Mouse (Mus musculus): Measurements from ENCODE around the gene Grm1. TPM values are rescaled to one million over a fixed set of nuclear protein-coding genes. Genes with fewer than 3 reads are reported as not detected.
A peak's percentile ranks its signal among the peaks of the same experiment; 100 is the strongest.

Grm1 gene
- polyA plus RNA-seq, 1 experiment from 2014 or later = 12.6 TPM

DNA sequence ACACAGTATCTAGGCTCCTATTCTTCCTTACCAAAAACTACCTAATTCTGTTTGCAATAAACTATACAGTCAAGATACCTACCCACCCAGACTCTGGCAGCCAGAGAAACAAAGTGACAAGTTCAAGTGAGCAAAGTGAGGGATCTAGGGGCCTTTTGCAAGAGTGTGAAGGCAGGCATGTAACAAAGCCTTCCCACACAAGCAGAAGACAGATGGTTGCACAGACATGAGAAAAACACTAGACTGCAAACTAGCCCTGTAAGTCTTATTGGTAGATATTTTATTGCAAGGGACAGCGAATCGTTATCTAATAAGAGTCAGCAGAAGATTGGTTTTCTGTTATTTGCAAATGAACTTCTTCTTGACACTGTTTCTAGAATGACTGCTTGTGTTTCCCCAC is 134.6 kb downstream of the Grm1 start:
- no peak overlapping the region for H3K4me3 ChIP-seq
- no peaks in the 10 kb centered on the region for H3K27me3 ChIP-seq (replicated peaks)
- no peak overlapping the region for H3K9ac ChIP-seq
- H3K4me1 ChIP-seq = no peaks in the 10 kb centered on the region
- no peak overlapping the region for H3K27ac ChIP-seq
- no peaks in the 10 kb centered on the region for H3K9me3 ChIP-seq
- no peak for ATAC-seq (replicated peaks)
- H3K4me2 ChIP-seq = no peak overlapping the region
- 96% methylated on average over 2 of the region's 2 CpGs for whole genome bisulfite sequencing
- H3K36me3 ChIP-seq (replicated peaks) = no peaks in the 10 kb centered on the region

DNA sequence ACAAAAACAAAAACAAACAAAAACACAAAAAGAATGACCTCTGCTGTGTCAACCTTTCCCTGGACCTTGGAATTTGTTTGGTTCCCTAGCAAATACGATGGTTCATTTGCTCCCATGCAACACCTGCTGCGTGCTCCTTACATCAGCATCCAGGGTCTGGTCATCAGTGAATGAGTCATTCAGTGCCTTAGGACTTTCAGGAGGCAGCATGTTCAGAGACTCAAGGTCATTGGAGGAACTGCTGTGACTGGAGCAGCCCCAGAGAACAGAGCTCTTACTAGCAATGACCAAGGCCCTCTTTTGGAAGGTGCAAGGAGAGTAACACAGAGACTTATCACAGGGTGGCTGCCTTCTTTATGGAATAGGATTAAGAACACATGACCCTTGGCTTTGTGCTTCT is 138.2 kb downstream of the Grm1 start:
- no peaks in the 10 kb centered on the region for H3K4me1 ChIP-seq
- H3K27ac ChIP-seq = no peak overlapping the region
- no peak overlapping the region for H3K4me3 ChIP-seq
- H3K36me3 ChIP-seq (replicated peaks) = no peaks in the 10 kb centered on the region
- no peak for ATAC-seq (replicated peaks)
- H3K9ac ChIP-seq = no peak overlapping the region
- H3K27me3 ChIP-seq (replicated peaks) = no peaks in the 10 kb centered on the region
- WGBS = 85% methylated on average over 2 of the region's 2 CpGs
- no peak overlapping the region for H3K4me2 ChIP-seq
- H3K9me3 ChIP-seq = no peaks in the 10 kb centered on the region

DNA sequence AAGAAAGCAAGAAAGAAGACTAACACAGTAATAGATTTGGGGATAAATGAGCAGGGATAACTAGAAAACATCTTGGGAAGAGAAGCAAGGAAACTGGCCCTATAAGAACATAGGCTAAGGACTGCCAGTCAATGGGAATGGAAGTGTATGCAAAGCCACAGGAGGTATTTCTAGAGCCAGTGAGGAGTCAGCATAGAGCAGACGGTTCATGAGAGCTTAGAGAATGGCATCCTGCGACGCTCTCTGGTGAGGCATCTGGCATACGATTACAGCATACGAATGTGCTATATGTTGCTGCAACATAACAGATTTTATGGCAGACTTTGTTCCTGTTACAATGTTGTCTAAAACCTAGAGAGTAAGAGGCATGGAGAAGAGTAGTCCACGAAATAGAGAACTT is 139.9 kb downstream of the Grm1 start:
- ATAC-seq (replicated peaks) = no peak
- WGBS = 75% methylated on average over 6 of the region's 6 CpGs
- no peaks in the 10 kb centered on the region for H3K9me3 ChIP-seq

DNA sequence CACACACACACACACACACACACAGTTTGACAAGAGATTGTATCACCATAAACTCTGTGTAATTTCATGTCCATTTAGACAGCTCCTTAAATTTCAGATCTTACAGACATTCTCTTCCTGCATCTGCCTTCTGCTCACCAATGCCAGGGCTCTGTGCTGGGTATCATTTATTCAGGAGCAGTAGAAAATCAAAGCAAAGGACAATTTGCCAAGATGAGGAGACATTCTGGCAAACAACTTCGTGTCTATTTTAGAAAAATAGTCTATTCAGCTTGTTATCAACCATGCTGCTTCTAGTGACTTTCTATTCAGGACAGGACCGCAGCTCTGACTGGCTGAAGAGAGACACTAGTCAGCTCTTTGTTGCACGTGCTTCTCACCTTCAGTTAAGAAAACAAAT is 146.3 kb downstream of the Grm1 start:
- no peak for ATAC-seq (replicated peaks)

More for the DNA sequence above, 139.9 kb downstream of the Grm1 start:
- Histone ChIP-seq H3K36me3 (replicated peaks) (no peaks in the 10 kb centered on the region), H3K4me2 (no peak overlapping the region), H3K9ac (no peak overlapping the region), H3K27me3 (replicated peaks) (no peaks in the 10 kb centered on the region), H3K27ac (no peak overlapping the region), H3K4me3 (no peak overlapping the region), H3K4me1 (no peaks in the 10 kb centered on the region)

DNA sequence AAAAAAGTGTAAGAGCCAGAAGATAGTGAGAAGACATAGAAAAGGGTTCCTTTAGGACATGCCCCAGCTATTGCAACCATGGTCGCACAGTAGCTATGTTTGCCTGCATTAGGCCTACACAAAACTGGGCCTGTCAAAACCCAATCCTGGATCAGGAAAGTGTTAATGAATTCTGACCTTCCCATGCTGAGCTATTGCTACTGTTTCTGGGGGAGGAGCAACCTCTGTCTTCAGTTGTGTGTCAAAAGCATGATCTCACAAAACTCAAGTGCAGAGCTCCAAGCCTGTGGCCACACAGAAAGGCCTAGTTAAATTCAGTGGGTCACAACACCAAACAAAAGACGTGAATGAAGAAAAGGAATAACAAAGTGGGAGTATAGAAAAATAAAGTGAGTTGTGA is 152.5 kb downstream of the Grm1 start:
- 35% methylated on average over 2 of the region's 2 CpGs for WGBS
- no peak overlapping the region for H3K4me3 ChIP-seq
- ATAC-seq (replicated peaks) = 0 out of 2 replicates have a peak, but pooled peaks have one; percentile 30

More for the DNA sequence above, 146.3 kb downstream of the Grm1 start:
- Histone ChIP-seq H3K9ac (no peak overlapping the region), H3K4me2 (no peak overlapping the region), H3K27ac (no peak overlapping the region), H3K9me3 (no peaks in the 10 kb centered on the region), H3K36me3 (replicated peaks) (no peaks in the 10 kb centered on the region), H3K27me3 (replicated peaks) (no peaks in the 10 kb centered on the region), H3K4me3 (no peak overlapping the region), H3K4me1 (no peaks in the 10 kb centered on the region)
- 66% methylated on average over 3 of the region's 3 CpGs for WGBS

DNA sequence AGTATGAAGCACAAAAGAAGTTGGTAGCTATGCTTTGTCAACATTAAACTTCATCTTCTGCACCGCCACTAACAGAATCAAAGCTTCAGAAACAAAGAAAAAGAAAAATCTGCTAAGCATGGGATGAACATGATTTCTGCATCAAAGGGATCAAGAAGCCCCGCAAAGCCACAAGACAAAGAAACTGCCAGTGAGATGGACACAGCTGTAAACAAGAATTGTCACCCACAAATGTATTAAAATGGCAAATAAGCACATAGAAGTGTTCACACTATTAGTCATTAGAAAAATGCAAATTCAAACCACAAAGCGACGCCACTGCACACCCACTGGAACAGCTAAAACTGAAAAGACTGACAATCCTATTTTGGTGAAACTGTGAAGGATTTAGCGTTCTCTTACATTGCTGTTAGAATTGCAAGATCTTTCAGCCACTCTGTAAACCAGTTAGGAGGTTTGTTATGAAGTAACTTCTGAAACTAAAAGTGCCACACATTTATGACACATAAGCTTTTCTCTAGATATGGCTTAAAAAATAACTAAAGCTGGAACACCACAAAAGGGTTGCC is 153.3 kb downstream of the Grm1 start:
- H3K36me3 ChIP-seq (replicated peaks) = no peaks in the 10 kb centered on the region
- 29% methylated on average over 5 of the region's 5 CpGs for WGBS
- no peak overlapping the region for H3K4me2 ChIP-seq
- no peak overlapping the region for H3K4me3 ChIP-seq
- no peaks in the 10 kb centered on the region for H3K27me3 ChIP-seq (replicated peaks)
- no peaks in the 10 kb centered on the region for H3K9me3 ChIP-seq
- H3K4me1 ChIP-seq = 0 out of 2 replicates have a peak, but pooled peaks cover 4% of the 10 kb centered on the region
- ATAC-seq (replicated peaks) = no peak; the same call in 1 of the 2 replicates
- no peak overlapping the region for H3K27ac ChIP-seq
- no peak overlapping the region for H3K9ac ChIP-seq

More for the DNA sequence above, 152.5 kb downstream of the Grm1 start:
- Histone ChIP-seq H3K27ac (no peak overlapping the region), H3K4me1 (0 out of 2 replicates have a peak, but pooled peaks cover 4% of the 10 kb centered on the region), H3K9me3 (no peaks in the 10 kb centered on the region), H3K36me3 (replicated peaks) (no peaks in the 10 kb centered on the region), H3K27me3 (replicated peaks) (no peaks in the 10 kb centered on the region), H3K9ac (no peak overlapping the region), H3K4me2 (no peak overlapping the region)

DNA sequence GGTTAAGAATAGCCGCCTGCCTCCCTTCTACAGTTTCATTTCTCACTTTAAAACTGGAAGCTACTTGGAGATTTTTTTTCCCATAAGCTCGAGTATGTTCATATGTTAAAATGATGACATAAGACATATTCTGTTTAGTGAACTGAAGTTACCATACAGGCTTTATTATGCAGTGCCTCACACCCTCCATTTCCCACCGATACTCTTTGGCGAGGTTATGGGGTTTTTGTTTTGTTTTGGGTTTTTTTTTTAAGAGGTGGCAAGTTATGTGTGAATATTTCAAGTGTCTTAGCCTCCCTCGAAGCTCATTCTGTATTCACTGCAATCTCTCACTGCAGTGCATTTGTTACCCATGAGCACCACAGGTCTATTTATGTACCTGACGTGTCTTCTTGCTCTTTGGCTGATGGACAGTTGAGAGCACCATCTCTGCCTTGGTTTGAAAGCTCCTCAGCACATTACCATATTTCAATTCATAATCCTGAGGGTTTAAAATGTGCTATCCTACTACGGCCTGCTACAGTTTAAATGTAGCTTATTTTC is 164.2 kb downstream of the Grm1 start:
- H3K27ac ChIP-seq = no peak overlapping the region
- no peaks in the 10 kb centered on the region for H3K9me3 ChIP-seq
- H3K9ac ChIP-seq = no peak overlapping the region
- H3K4me1 ChIP-seq = no peaks in the 10 kb centered on the region
- no peak overlapping the region for H3K4me3 ChIP-seq
- WGBS = 81% methylated on average over 7 of the region's 7 CpGs
- no peaks in the 10 kb centered on the region for H3K27me3 ChIP-seq (replicated peaks)
- no peaks in the 10 kb centered on the region for H3K36me3 ChIP-seq (replicated peaks)
- H3K4me2 ChIP-seq = no peak overlapping the region
- no peak for ATAC-seq (replicated peaks)

DNA sequence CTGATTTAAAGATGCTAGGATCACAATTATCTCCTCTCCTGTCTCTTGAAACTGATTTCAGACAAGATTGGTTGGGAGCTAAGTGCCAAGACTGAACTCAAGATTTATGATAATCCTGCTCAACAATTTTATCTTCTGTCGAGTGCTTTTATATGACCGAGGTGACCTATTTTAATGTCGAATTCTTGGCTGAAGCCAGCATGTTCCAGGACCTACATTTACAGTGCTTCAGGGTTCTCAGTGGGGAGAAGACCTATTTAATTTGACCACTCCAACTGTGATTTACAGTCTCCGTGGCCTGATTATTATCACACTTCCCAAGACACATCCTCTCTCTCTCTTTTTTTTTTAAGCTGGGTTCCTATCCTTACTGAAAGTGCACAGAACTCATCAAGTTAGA is 168.5 kb downstream of the Grm1 start:
- ATAC-seq (replicated peaks) = no peak
- Histone ChIP-seq H3K4me3 (no peak overlapping the region), H3K4me2 (no peak overlapping the region), H3K9ac (no peak overlapping the region), H3K27ac (no peak overlapping the region), H3K9me3 (no peaks in the 10 kb centered on the region), H3K4me1 (no peaks in the 10 kb centered on the region), H3K27me3 (replicated peaks) (no peaks in the 10 kb centered on the region), H3K36me3 (replicated peaks) (no peaks in the 10 kb centered on the region)
- WGBS = 90% methylated on average over 4 of the region's 4 CpGs

DNA sequence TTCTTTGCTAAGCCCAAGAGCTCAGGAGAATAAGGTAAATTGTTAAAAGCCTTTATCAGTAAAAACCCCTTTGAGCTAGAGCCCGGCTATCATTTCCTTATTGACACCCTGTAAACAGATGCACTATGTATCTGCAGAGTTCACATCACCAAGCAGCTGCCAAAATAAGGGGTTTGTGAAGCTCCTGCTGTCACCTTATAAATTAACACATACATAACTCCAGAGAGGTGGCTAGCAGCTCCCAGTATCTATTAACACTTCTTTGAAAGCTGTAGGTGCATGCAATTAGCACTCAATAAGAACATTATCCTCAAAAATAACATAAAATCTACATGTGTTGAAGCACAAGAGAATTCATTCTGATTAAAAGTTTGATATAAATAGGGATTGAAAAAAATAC is 191.9 kb downstream of the Grm1 start:
- no peak overlapping the region for H3K4me2 ChIP-seq
- H3K9ac ChIP-seq = no peak overlapping the region
- H3K4me3 ChIP-seq = no peak overlapping the region
- H3K9me3 ChIP-seq = no peaks in the 10 kb centered on the region
- H3K27ac ChIP-seq = no peak overlapping the region
- ATAC-seq (replicated peaks) = no peak
- H3K27me3 ChIP-seq (replicated peaks) = no peaks in the 10 kb centered on the region
- no peaks in the 10 kb centered on the region for H3K4me1 ChIP-seq
- WGBS = 96% methylated on average over 1 of the region's 1 CpGs
- no peaks in the 10 kb centered on the region for H3K36me3 ChIP-seq (replicated peaks)

DNA sequence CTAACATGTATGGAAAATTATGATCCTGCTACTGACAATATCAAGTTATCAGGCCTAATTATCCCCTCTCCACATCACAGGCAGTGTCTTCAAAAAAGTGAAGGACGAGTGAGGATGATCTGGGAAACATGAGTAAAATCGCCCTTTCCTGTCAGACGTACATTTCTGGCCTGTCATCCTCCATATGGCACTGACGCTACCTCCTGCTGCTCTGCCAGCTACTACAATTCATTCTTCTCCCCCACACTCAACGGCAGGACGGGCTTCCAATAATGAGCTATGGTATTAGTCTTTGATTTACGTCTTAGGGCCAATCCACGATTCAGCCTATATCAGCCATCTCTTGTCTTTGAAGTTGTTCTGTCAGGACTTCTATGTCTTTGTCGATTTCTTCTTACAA is 193.6 kb downstream of the Grm1 start:
- Histone ChIP-seq H3K9ac (no peak overlapping the region), H3K36me3 (replicated peaks) (no peaks in the 10 kb centered on the region), H3K27me3 (replicated peaks) (no peaks in the 10 kb centered on the region), H3K4me2 (no peak overlapping the region), H3K9me3 (no peaks in the 10 kb centered on the region), H3K27ac (no peak overlapping the region), H3K4me3 (no peak overlapping the region), H3K4me1 (no peaks in the 10 kb centered on the region)
- no peak for ATAC-seq (replicated peaks)
- WGBS = 67% methylated on average over 9 of the region's 9 CpGs

DNA sequence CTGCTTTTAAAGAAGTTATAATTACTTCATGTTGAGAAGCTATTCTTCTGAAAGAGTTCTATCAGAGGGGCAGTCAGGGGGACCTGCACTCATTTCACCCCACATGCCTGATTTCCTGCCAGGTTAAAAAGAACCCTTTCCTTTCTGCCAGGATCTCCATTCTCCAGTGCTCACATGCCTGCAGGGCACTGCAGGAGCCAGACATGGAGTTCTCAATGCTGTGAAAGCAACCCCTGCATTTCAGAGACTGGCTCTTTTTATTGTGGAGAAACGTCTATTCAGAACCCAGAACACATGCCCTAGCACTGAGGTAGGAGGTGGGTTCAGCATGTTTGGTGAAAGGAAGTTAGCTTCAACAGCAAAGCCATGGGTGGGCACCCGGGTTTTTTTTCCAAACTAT is 197.2 kb downstream of the Grm1 start:
- 16% methylated on average over 2 of the region's 2 CpGs for WGBS
- no peaks in the 10 kb centered on the region for H3K27me3 ChIP-seq (replicated peaks)
- H3K9ac ChIP-seq = no peak overlapping the region
- no peak overlapping the region for H3K4me2 ChIP-seq
- H3K4me3 ChIP-seq = no peak overlapping the region
- no peaks in the 10 kb centered on the region for H3K4me1 ChIP-seq
- peak; percentile 69; the same call in 1 of the 2 replicates for ATAC-seq (replicated peaks)
- no peaks in the 10 kb centered on the region for H3K36me3 ChIP-seq (replicated peaks)
- no peak overlapping the region for H3K27ac ChIP-seq
- H3K9me3 ChIP-seq = no peaks in the 10 kb centered on the region

DNA sequence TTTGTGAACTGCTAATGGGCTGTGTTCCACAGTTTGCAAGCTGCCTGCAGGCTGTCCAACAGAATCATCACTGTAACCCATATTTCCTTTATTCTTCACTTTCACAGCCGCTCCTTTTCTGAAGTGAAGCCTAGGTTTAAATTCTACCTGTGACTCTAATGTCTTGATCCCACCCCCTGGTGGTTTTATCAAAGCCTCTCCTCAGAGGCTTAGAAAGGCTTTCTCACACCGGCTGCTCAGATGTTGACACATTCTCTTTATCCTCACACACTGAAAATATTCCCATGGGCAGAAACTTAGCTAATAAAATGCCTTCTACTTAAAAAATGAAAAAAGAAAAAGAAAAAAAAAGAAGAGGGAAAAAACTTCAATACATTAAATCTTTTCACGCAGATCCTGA is 210.0 kb downstream of the Grm1 start:
- no peak overlapping the region for H3K4me3 ChIP-seq
- H3K4me2 ChIP-seq = no peak overlapping the region
- no peaks in the 10 kb centered on the region for H3K9me3 ChIP-seq
- no peaks in the 10 kb centered on the region for H3K4me1 ChIP-seq
- H3K27ac ChIP-seq = no peak overlapping the region
- ATAC-seq (replicated peaks) = peak; percentile 82
- H3K36me3 ChIP-seq (replicated peaks) = no peaks in the 10 kb centered on the region
- WGBS = 24% methylated on average over 3 of the region's 3 CpGs
- no peak overlapping the region for H3K9ac ChIP-seq
- H3K27me3 ChIP-seq (replicated peaks) = no peaks in the 10 kb centered on the region

DNA sequence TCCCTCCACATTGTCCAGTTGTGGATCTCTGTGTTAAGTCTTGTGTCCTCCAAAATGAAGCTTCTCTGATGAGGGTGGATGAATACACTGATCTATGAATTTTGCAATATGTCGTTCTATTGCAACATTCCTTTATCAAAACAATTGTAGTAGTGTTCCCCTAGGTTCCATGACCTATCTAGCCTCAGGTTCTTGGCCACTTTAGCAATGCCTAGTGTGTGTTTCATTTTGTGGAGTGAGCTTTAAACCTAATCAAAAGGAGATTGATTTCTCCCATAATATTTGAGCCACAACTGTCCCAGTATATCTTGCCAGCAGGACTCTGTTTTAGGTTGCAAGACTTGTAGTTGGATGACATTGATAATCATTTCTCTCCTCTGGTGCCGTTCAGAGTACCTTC is 211.9 kb downstream of the Grm1 start:
- H3K4me3 ChIP-seq = no peak overlapping the region
- no peaks in the 10 kb centered on the region; the same call in 1 of the 2 replicates for H3K4me1 ChIP-seq
- 87% methylated on average over 2 of the region's 2 CpGs for WGBS
- no peak overlapping the region for H3K9ac ChIP-seq
- H3K36me3 ChIP-seq (replicated peaks) = no peaks in the 10 kb centered on the region
- no peaks in the 10 kb centered on the region for H3K9me3 ChIP-seq
- no peak overlapping the region for H3K27ac ChIP-seq
- H3K4me2 ChIP-seq = no peak overlapping the region
- no peak for ATAC-seq (replicated peaks)
- H3K27me3 ChIP-seq (replicated peaks) = no peaks in the 10 kb centered on the region
